Mouse (Mus musculus) limb, embryonic 12.5 days (tissue): Measurements from ENCODE around the gene Gm21731. TPM values are rescaled to one million over a fixed set of nuclear protein-coding genes. Genes with fewer than 3 reads are reported as not detected.
"Not testable (repeated sequence)": the region's sequence is repeated elsewhere in the genome, so short reads cannot be mapped to it uniquely, and the experiment has no call there.

Experiments
- ATAC-seq: fragments of 200-750 bp; cut with Nextera tagmentation; 2 replicates; pipeline ENCODE4 v1.8.0; 2017; ENCODE audit warnings: low read depth, moderate TSS enrichment; ENCODE audit not compliant: insufficient number of reproducible peaks, insufficient read depth, low FRiP score, low TSS enrichment
- H3K27ac ChIP-seq: fragments of 300-500 bp; sonication (generic); 2 replicates; pipeline ENCODE4 v1.5.1; 2016; ENCODE audit warnings: mild to moderate bottlenecking, moderate library complexity
- H3K27me3 ChIP-seq: fragments of 300-500 bp; sonication (generic); 2 replicates; pipeline ENCODE4 v1.6.1; 2016; ENCODE audit warnings: mild to moderate bottlenecking, moderate library complexity
- H3K36me3 ChIP-seq: fragments of 300-500 bp; sonication (generic); 2 replicates; pipeline ENCODE4 v1.6.1; 2016; ENCODE audit warnings: mild to moderate bottlenecking, moderate library complexity
- H3K4me1 ChIP-seq: fragments of 300-500 bp; sonication (generic); replicated peaks from 2 replicates; pipeline ENCODE4 v1.6.1; 2016
- H3K4me2 ChIP-seq: fragments of 300-500 bp; sonication (generic); 2 replicates; pipeline ENCODE4 v1.6.1; 2016; ENCODE audit warnings: mild to moderate bottlenecking, moderate library complexity
- H3K4me3 ChIP-seq: fragments of 300-500 bp; sonication (generic); replicated peaks from 2 replicates; pipeline ENCODE4 v1.5.1; 2016; ENCODE audit warnings: mild to moderate bottlenecking
- H3K9ac ChIP-seq: fragments of 300-500 bp; sonication (generic); replicated peaks from 2 replicates; pipeline ENCODE4 v1.6.1; 2016; ENCODE audit warnings: mild to moderate bottlenecking, moderate library complexity
- H3K9me3 ChIP-seq: fragments of 300-500 bp; sonication (generic); 2 replicates; pipeline ENCODE4 v1.6.1; 2016; ENCODE audit warnings: mild to moderate bottlenecking, moderate library complexity
- WGBS: fragments of 180-500 bp; shearing (Covaris S2); methylation state at CpG from one replicate; pipeline ENCODE4 v1.1.7; 2016; 5-methylcytosine and 5-hydroxymethylcytosine counted together
- polyA plus RNA-seq: library from polyadenylated mRNA; unstranded; fragments of >200 nt; fragmentation: Nextera tagmentation; extraction: Ambion mirVana; gene quantifications from 2 replicates; pipeline ENCODE4 v1.2.1, GENCODE M21; 2016

The Gm21731 gene
- not detected in 2 replicates for polyA plus RNA-seq

- not testable (repeated sequence) for H3K4me1 ChIP-seq
Observed at GRCm38 (mm10) chr13:120238811-120239210, at the start of gene Gm21731. Gm21731 (plus strand) TSS chr13:120239111.

DNA sequence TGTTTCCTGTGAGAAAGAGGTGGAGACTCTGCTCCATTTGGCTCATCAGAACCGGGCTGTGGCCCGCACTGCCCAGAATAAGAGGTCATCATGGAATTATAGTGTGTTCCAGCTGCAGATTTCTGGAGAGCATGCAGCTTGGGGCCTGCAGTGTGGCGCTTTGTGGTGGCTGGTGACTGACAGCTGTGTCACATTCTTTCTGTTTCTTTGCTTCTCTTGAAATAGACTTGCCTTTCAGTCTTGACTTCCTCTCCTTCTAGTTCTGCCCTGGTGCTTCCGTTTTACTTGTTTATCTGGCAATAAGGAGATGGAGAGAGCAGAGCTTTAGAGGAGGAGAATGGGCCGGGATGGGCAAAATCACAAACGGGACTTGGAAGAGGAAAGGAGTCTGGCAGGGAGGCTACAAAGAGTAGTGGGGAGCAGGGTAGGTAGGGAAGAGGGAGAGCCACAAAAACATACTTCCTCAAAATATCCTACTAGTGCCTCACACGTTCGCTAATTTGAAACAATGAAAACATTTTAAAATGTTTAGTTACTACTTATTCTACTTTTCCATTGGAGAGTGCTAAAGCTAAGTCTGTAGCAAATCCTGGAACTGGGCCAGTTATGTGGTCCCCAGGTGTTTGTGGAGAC is 42.6 kb upstream of the Gm21731 start:
- not testable (repeated sequence) for ATAC-seq, H3K4me2 ChIP-seq, H3K4me3 ChIP-seq, H3K36me3 ChIP-seq, H3K9ac ChIP-seq, H3K27me3 ChIP-seq, H3K4me1 ChIP-seq, H3K9me3 ChIP-seq, H3K27ac ChIP-seq
- 76% methylated on average over 7 of the region's 8 CpGs for WGBS

More at GRCm38 (mm10) chr13:120238811-120239210, at the start of gene Gm21731:
- ATAC-seq, H3K36me3 ChIP-seq, H3K27ac ChIP-seq, H3K4me2 ChIP-seq, H3K9me3 ChIP-seq, H3K9ac ChIP-seq, H3K27me3 ChIP-seq, H3K4me3 ChIP-seq: not testable (repeated sequence)

- not testable (repeated sequence) for H3K4me2 ChIP-seq, ATAC-seq, H3K27ac ChIP-seq, H3K36me3 ChIP-seq, H3K9me3 ChIP-seq, H3K9ac ChIP-seq, H3K4me1 ChIP-seq, H3K4me3 ChIP-seq, H3K27me3 ChIP-seq
- no CpG with 5 or more reads among the region's 2 CpGs for WGBS
Observed at GRCm38 (mm10) chr13:120215847-120216246, 23.1 kb upstream of the Gm21731 start, which contains the start of gene Gm21762. Gm21762 (minus strand) TSS chr13:120215947.

- not testable (repeated sequence) for H3K9ac ChIP-seq, ATAC-seq, H3K4me1 ChIP-seq, H3K27ac ChIP-seq, H3K27me3 ChIP-seq, H3K9me3 ChIP-seq, H3K36me3 ChIP-seq, H3K4me2 ChIP-seq, H3K4me3 ChIP-seq
- 91% methylated on average over 5 of the region's 5 CpGs for WGBS
Observed at GRCm38 (mm10) chr13:120220922-120221321, 18.0 kb upstream of the Gm21731 start.

GRCm38 (mm10) chr13:120223012-120223659 is 15.8 kb upstream of the Gm21731 start:
- not testable (repeated sequence) for H3K27me3 ChIP-seq, H3K4me3 ChIP-seq, H3K36me3 ChIP-seq, H3K4me1 ChIP-seq, H3K9ac ChIP-seq, H3K9me3 ChIP-seq, H3K4me2 ChIP-seq, H3K27ac ChIP-seq, ATAC-seq
- WGBS: 94% methylated on average over 16 of the region's 25 CpGs

DNA sequence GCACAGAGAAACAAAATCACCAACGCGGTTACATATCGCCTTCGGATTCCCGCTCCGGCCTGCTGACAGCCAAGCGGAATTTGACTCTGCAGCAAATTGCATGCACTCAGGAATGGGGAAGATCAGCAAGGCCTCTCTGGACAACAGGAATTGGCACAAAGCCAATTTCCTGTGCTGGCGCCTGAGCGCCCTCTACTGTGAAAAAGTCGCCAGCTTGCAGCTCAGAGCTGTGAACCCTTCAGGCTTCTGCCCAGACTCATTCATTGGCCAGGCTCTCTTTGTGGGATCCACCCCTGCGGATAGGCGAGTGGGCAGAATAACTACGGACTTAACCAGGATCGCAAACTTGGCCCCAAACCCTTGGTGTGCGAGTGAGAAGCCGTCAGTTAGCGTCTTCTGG is 7.1 kb upstream of the Gm21731 start:
- H3K9me3 ChIP-seq, H3K36me3 ChIP-seq, H3K27ac ChIP-seq, H3K4me2 ChIP-seq, H3K9ac ChIP-seq, H3K4me1 ChIP-seq, ATAC-seq, H3K27me3 ChIP-seq, H3K4me3 ChIP-seq: not testable (repeated sequence)
- WGBS: 95% methylated on average over 17 of the region's 17 CpGs

GRCm38 (mm10) chr13:120232447-120233049 is 6.4 kb upstream of the Gm21731 start:
- ATAC-seq, H3K9ac ChIP-seq, H3K9me3 ChIP-seq, H3K36me3 ChIP-seq, H3K27ac ChIP-seq, H3K4me3 ChIP-seq, H3K4me1 ChIP-seq, H3K27me3 ChIP-seq, H3K4me2 ChIP-seq: not testable (repeated sequence)
- WGBS: 79% methylated on average over 14 of the region's 25 CpGs

GRCm38 (mm10) chr13:120251208-120251924 is 12.5 kb downstream of the Gm21731 start:
- 71% methylated on average over 2 of the region's 3 CpGs for WGBS
- H3K4me3 ChIP-seq, H3K9me3 ChIP-seq, H3K27ac ChIP-seq, H3K9ac ChIP-seq, H3K27me3 ChIP-seq, ATAC-seq, H3K4me2 ChIP-seq, H3K36me3 ChIP-seq, H3K4me1 ChIP-seq: not testable (repeated sequence)

- H3K27me3 ChIP-seq, H3K4me1 ChIP-seq, H3K4me2 ChIP-seq, H3K36me3 ChIP-seq, H3K4me3 ChIP-seq, H3K27ac ChIP-seq, H3K9ac ChIP-seq, H3K9me3 ChIP-seq, ATAC-seq: not testable (repeated sequence)
- 89% methylated on average over 3 of the region's 3 CpGs for WGBS
Observed at GRCm38 (mm10) chr13:120258817-120259658, 20.1 kb downstream of the Gm21731 start.

GRCm38 (mm10) chr13:120259718-120260117 is 20.8 kb downstream of the Gm21731 start:
- H3K4me3 ChIP-seq, H3K36me3 ChIP-seq, H3K27me3 ChIP-seq, H3K4me1 ChIP-seq, H3K9me3 ChIP-seq, H3K9ac ChIP-seq, H3K27ac ChIP-seq, H3K4me2 ChIP-seq, ATAC-seq: not testable (repeated sequence)
- WGBS: 68% methylated on average over 2 of the region's 3 CpGs

DNA sequence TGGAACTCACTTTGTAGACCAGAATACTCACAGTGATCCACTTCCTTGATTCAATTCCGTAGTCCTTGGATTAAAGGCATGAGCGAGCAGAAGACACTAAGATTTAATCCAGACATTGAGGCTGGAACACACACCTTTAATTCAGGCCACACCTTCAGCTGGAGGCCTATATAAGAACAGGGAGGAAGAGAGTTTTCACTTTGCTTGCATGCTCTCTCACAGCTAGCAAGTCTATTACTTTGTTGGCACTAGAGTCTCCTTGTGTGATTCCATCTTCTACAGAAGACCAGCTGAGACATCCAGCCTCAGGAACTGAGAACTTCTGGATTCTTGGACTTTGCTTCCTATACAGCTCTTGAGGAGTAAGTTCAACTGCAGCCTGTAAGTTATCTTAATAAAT is 24.0 kb downstream of the Gm21731 start, which contains the start of gene AF067061:
TSS of gene AF067061 (plus strand) at position 245 of the 400 bp plus-strand sequence.
- 88% methylated on average over 2 of the region's 2 CpGs for WGBS
- H3K27ac ChIP-seq, H3K4me3 ChIP-seq, H3K4me1 ChIP-seq, H3K4me2 ChIP-seq, H3K9me3 ChIP-seq, ATAC-seq, H3K36me3 ChIP-seq, H3K9ac ChIP-seq, H3K27me3 ChIP-seq: not testable (repeated sequence)
